10 mouse cellular contexts compared by ENCODE assay signal in the genomic region with DNA sequence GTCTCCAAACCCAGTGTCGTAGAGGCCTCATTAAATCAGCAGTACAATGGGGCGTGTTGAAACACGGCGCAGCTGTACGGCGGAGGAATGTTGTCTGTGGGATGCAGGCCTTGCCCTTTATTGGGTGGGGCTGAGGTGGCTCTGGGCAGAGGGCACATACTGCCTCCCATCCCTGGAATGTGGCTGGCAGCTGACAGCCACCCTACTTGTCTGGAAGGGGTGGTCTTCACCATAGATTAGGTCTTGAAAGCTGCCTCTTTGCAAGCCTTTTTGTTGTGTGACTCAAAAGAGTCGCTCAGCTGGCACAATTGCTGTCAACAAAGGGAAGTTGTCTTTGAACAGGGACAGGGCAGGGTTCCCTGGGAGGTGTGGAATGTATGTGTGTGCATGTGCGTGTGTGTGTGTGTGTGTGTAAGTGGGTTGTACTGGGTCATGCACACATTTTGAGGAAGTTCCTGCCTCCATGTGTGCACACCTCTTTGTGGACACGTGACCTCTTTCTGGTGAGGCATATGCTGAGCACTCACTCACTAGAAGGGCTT. TPM values are rescaled to one million over a fixed set of nuclear protein-coding genes. Genes with fewer than 3 reads are reported as not detected.
DNase-seq lines count a peak whose midpoint lies in the region; ATAC-seq and TF ChIP-seq lines count a peak whose summit lies in the region.
"Had no signal": no experiment of that assay in that cellular context is flagged by ENCODE, and none has a peak within 500 bp of the region (broad histone marks: within the 10 kb centered on the region; RNA-seq: fewer than 3 reads in every experiment).

No protein-coding gene starts in this region.

- 50% methylated on average over 9 of the region's 9 CpGs for WGBS in lung, adult 2 months
- 52% methylated on average over 9 of the region's 9 CpGs for WGBS in embryonic facial prominence, embryonic 14.5 days
- WGBS in lung, embryonic 16.5 days: 32% methylated on average over 9 of the region's 9 CpGs
- 40% methylated on average over 9 of the region's 9 CpGs for WGBS in stomach, embryonic 14.5 days

- H3K9ac ChIP-seq in embryonic facial prominence, embryonic 14.5 days (ENCODE audit: low read depth, low read length): no peak overlapping the region
- no peak overlapping the region for H3K9ac ChIP-seq in lung, embryonic 16.5 days (ENCODE audit: low read length)
- no peak overlapping the region for H3K9ac ChIP-seq in stomach, embryonic 14.5 days (replicated peaks; ENCODE audit: low read depth, low read length)

- no peaks in the 10 kb centered on the region for H3K36me3 ChIP-seq in embryonic facial prominence, embryonic 14.5 days (ENCODE audit: control insufficient read depth, insufficient read depth, low read length)
- H3K36me3 ChIP-seq in lung, embryonic 16.5 days (ENCODE audit: control insufficient read depth, insufficient read depth, low read length): no peaks in the 10 kb centered on the region
- no peaks in the 10 kb centered on the region for H3K36me3 ChIP-seq in stomach, embryonic 14.5 days (ENCODE audit: control insufficient read depth, insufficient read depth, low read length)

- no peak overlapping the region for H3K4me2 ChIP-seq in embryonic facial prominence, embryonic 14.5 days (ENCODE audit: low read depth, low read length)
- no peak overlapping the region for H3K4me2 ChIP-seq in lung, embryonic 16.5 days (ENCODE audit: low read depth, low read length)
- no peak overlapping the region for H3K4me2 ChIP-seq in stomach, embryonic 14.5 days (replicated peaks; ENCODE audit: low read depth, low read length)

- no peaks in the 10 kb centered on the region for H3K9me3 ChIP-seq in embryonic facial prominence, embryonic 14.5 days (ENCODE audit: control insufficient read depth, low read length)
- H3K9me3 ChIP-seq in lung, embryonic 16.5 days (ENCODE audit: control insufficient read depth, low read length): no peaks in the 10 kb centered on the region
- no peaks in the 10 kb centered on the region for H3K9me3 ChIP-seq in stomach, embryonic 14.5 days (ENCODE audit: control insufficient read depth, low read depth, low read length)

- no peak overlapping the region for H3K4me3 ChIP-seq in lung, adult 2 months (replicated peaks; ENCODE audit: extremely low read depth, low read depth, low read length)
- H3K4me3 ChIP-seq in embryonic facial prominence, embryonic 14.5 days (ENCODE audit: low read depth, low read length): no peak overlapping the region
- no peak overlapping the region for H3K4me3 ChIP-seq in lung, embryonic 16.5 days (ENCODE audit: low read length)
- no peak overlapping the region for H3K4me3 ChIP-seq in stomach, embryonic 14.5 days (ENCODE audit: low read depth, low read length)

- H3K4me1 ChIP-seq in lung, adult 2 months (ENCODE audit: control insufficient read depth, insufficient read depth, low read length): peaks cover 3% of the 10 kb centered on the region
- H3K4me1 ChIP-seq in embryonic facial prominence, embryonic 14.5 days (ENCODE audit: control insufficient read depth, insufficient read depth, low read length): peaks cover 8% of the 10 kb centered on the region
- 0 out of 2 replicates have a peak, but pooled peaks cover 4% of the 10 kb centered on the region for H3K4me1 ChIP-seq in lung, embryonic 16.5 days (replicated peaks; ENCODE audit: control insufficient read depth, insufficient read depth, low read length)
- H3K4me1 ChIP-seq in stomach, embryonic 14.5 days (ENCODE audit: control insufficient read depth, insufficient read depth, low read length): no peaks in the 10 kb centered on the region

- no peaks in the 10 kb centered on the region for H3K27me3 ChIP-seq in embryonic facial prominence, embryonic 14.5 days (replicated peaks; ENCODE audit: control insufficient read depth, insufficient read depth, low read length)
- H3K27me3 ChIP-seq in lung, embryonic 16.5 days (ENCODE audit: control insufficient read depth, insufficient read depth, low read depth, low read length): no peaks in the 10 kb centered on the region
- no peaks in the 10 kb centered on the region for H3K27me3 ChIP-seq in stomach, embryonic 14.5 days (ENCODE audit: control insufficient read depth, insufficient read depth, low read length)

- TF ChIP-seq POLR2A in lung, adult 2 months (IDR thresholded peaks at IDR 0.05; ENCODE audit: borderline replicate concordance, extremely low read depth, low read depth, low read length): no peak

- peak; percentile 92 for ATAC-seq in embryonic facial prominence, embryonic 14.5 days (ENCODE audit: low read depth)
- ATAC-seq in lung, embryonic 16.5 days (ENCODE audit: low read depth): peak; percentile 47
- ATAC-seq in stomach, embryonic 14.5 days (ENCODE audit: insufficient number of reproducible peaks, insufficient read depth, low FRiP score, low read depth): peak; percentile 77

- no peak overlapping the region for H3K27ac ChIP-seq in embryonic facial prominence, embryonic 14.5 days (replicated peaks; ENCODE audit: low read depth, low read length)
- no peak overlapping the region; the same call in 1 of the 2 replicates for H3K27ac ChIP-seq in lung, embryonic 16.5 days (ENCODE audit: low read length)
- H3K27ac ChIP-seq in stomach, embryonic 14.5 days (ENCODE audit: low read length): no peak overlapping the region

- TF ChIP-seq CTCF in lung, adult 2 months (IDR thresholded peaks at IDR 0.05; ENCODE audit: insufficient read depth, low read length): no peak

- peak; percentile 6 to 29 for DNase-seq in lung, adult 18-20 months
- no peak for DNase-seq in lung, adult 2 months
- peak; percentile 63 for DNase-seq in embryonic facial prominence, embryonic 14.5 days (ENCODE audit: low spot score)
- no peak for DNase-seq in adrenal gland, postnatal 36 days
- no peak for DNase-seq in layer of hippocampus, adult 8-10 months (ENCODE audit: low spot score in 2 of 2)
- DNase-seq in frontal cortex, postnatal 10 days (ENCODE audit: low spot score in 2 of 2): no peak
- DNase-seq: thymus, postnatal 36 days had no signal

RNA-seq across cellular contexts. Expression of gene Stab2, which starts 8.4 kb away (rescaled TPM):
- 0.88 and 0.93 TPM in 2 replicates for polyA plus RNA-seq in lung, adult 2 months (2012; rRNA removed)
- 0.31 and 0.33 TPM in 2 replicates for polyA plus RNA-seq in embryonic facial prominence, embryonic 14.5 days (2014; fragmentation: Nextera tagmentation; extraction: Ambion mirVana)
- polyA plus RNA-seq in lung, embryonic 16.5 days (2015; fragmentation: Nextera tagmentation; extraction: Ambion mirVana): 6.8 and 9.8 TPM in 2 replicates
- polyA plus RNA-seq in stomach, embryonic 14.5 days (2014; fragmentation: Nextera tagmentation; extraction: Ambion mirVana): 0.74 and 1.1 TPM in 2 replicates
- total RNA-seq in adrenal gland, postnatal 36 days (2021): under 1 TPM; 0.17 to 0.40 TPM
- total RNA-seq in layer of hippocampus, adult 8-10 months (2022): 1 to 10 TPM in 1 of 4 experiments, under 1 TPM in 3; 0.43 to 1.7 (median 0.68) TPM

RNA-seq across cellular contexts. Expression of gene 1700113H08Rik, which starts 41.6 kb away (rescaled TPM):
- not detected in 2 replicates for polyA plus RNA-seq in lung, adult 2 months (2012; rRNA removed)
- polyA plus RNA-seq in embryonic facial prominence, embryonic 14.5 days (2014; fragmentation: Nextera tagmentation; extraction: Ambion mirVana): 0.14 TPM in 1 of 2 replicates, not detected in the other
- polyA plus RNA-seq in lung, embryonic 16.5 days (2015; fragmentation: Nextera tagmentation; extraction: Ambion mirVana): not detected in 2 replicates
- polyA plus RNA-seq in stomach, embryonic 14.5 days (2014; fragmentation: Nextera tagmentation; extraction: Ambion mirVana): not detected in 2 replicates
- total RNA-seq in adrenal gland, postnatal 36 days (2021): not detected
- total RNA-seq in layer of hippocampus, adult 8-10 months (2022): not detected
- polyA plus RNA-seq: limb, embryonic 11.5 days had no signal

Comparison
In these comparisons a context has a peak if more than half of its experiments do, and no peak if none do; other contexts are left out.
1. DNase-seq: peak in lung, adult 18-20 months (2 of 2) and embryonic facial prominence, embryonic 14.5 days (single experiment); none in lung, adult 2 months (single experiment), adrenal gland, postnatal 36 days (0 of 2), layer of hippocampus, adult 8-10 months (0 of 2) and frontal cortex, postnatal 10 days (0 of 2).
2. Peak in every context shown above with its lines, with median percentiles within 50 percentile points of each other: ATAC-seq.